Mouse (Mus musculus): ENCODE results near the gene Cdk17.

The Cdk17 gene

GRCm38 (mm10) chr10:93288336-93288735, 127.7 kb downstream of the Cdk17 start:
- DNase-seq (ENCODE audit: low spot score), result no peak

- no peak for DNase-seq (ENCODE audit: low spot score)
Measured at GRCm38 (mm10) chr10:93289404-93289803, 128.7 kb downstream of the Cdk17 start.

- DNase-seq (ENCODE audit: low spot score), result peak; percentile 15
Measured at GRCm38 (mm10) chr10:93291352-93291751, 130.7 kb downstream of the Cdk17 start.

- DNase-seq (ENCODE audit: low spot score), result peak; percentile 61
Measured at GRCm38 (mm10) chr10:93291843-93292242, 131.2 kb downstream of the Cdk17 start.

GRCm38 (mm10) chr10:93293621-93294020, 132.9 kb downstream of the Cdk17 start:
- no peak for DNase-seq (ENCODE audit: low spot score)

- no peak for DNase-seq (ENCODE audit: low spot score)
Measured at GRCm38 (mm10) chr10:93294547-93295219, 134.0 kb downstream of the Cdk17 start.

GRCm38 (mm10) chr10:93297774-93298173, 137.1 kb downstream of the Cdk17 start:
- DNase-seq (ENCODE audit: low spot score), result no peak

GRCm38 (mm10) chr10:93298208-93298607, 137.5 kb downstream of the Cdk17 start:
- DNase-seq (ENCODE audit: low spot score), result no peak

GRCm38 (mm10) chr10:93301831-93302230, 141.2 kb downstream of the Cdk17 start:
- no peak for DNase-seq (ENCODE audit: low spot score)

GRCm38 (mm10) chr10:93303231-93303630, 142.6 kb downstream of the Cdk17 start:
- no peak for DNase-seq (ENCODE audit: low spot score)

GRCm38 (mm10) chr10:93305946-93306345, 145.3 kb downstream of the Cdk17 start:
- DNase-seq (ENCODE audit: low spot score), result no peak

GRCm38 (mm10) chr10:93306367-93306766, 145.7 kb downstream of the Cdk17 start:
- no peak for DNase-seq (ENCODE audit: low spot score)

GRCm38 (mm10) chr10:93309131-93309933, 148.7 kb downstream of the Cdk17 start:
- peak; percentile 19 for DNase-seq (ENCODE audit: low spot score)

GRCm38 (mm10) chr10:93309934-93310621, 149.4 kb downstream of the Cdk17 start:
- DNase-seq (ENCODE audit: low spot score), result peak; percentile 6

- DNase-seq (ENCODE audit: low spot score), result peak; percentile 20
Measured at GRCm38 (mm10) chr10:93310721-93311411, 150.2 kb downstream of the Cdk17 start, which contains the start of gene Elk3. Gene Elk3 (minus strand): TSS chr10:93311135.

- no peak for DNase-seq (ENCODE audit: low spot score)
Measured at GRCm38 (mm10) chr10:93311576-93311975, 150.9 kb downstream of the Cdk17 start.
